Mouse (Mus musculus): ENCODE measurements around the gene Dhx32.

DNA sequence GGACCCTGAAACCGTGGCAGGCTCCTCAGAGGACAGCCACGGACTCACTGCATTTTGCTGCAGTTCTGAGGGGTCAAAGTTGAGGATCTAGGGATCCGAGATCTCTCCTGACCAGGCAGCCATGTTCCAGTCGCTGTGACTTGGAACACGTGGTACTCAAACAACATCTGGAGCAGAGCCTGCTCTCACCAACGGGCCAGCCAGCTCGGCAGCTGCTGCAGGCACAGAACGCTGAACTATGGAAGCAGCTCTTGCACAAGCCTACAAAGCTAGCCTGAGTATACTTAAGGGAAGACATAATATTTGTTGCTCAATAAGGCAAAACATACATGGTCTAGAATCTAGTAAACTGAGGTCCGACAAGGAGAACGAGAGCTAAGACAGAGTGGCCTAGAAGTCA is 57.0 kb downstream of the Dhx32 start:
- no peak for TF ChIP-seq CTCF (IDR thresholded peaks at IDR 0.05; ENCODE audit: extremely low read depth, insufficient read depth, low read length)
- TF ChIP-seq POLR2A (IDR thresholded peaks at IDR 0.05; ENCODE audit: extremely low read depth, insufficient read depth, low read length), result no peak
